Comparison of ENCODE assay signal across 17 mouse cellular contexts in the genomic region with DNA sequence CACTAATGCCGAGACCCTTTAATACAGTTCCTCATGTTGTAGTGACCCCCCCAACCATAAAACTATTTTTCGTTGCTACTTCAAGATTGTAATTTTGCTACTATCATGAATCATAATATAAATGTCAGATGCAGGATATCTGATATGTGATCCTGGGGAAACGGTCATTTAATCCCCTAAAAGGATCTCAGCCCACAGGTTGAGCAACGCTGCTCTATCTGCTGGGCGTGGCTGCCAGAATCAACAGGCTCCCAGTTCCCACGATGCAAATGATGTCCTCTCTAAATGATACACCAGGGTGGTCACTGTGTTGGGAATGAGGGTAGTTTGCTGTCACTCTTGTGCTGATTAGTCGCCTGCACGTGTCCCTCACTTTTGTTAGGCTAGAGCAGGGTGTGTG.
"Had no signal": no experiment of that assay in that cellular context is flagged by ENCODE, and none has a peak within 500 bp of the region (broad histone marks: within the 10 kb centered on the region; RNA-seq: fewer than 3 reads in every experiment).

No protein-coding gene starts in this region.

- H3K9ac ChIP-seq: liver, embryonic 12.5 days; liver, embryonic 14.5 days; lung, embryonic 14.5 days; midbrain, embryonic 12.5 days; neural tube, embryonic 12.5 days; stomach, embryonic 15.5 days had no signal

- H3K27me3 ChIP-seq: neural tube, embryonic 12.5 days; stomach, embryonic 15.5 days had no signal

- H3K4me3 ChIP-seq: liver, embryonic 12.5 days; midbrain, embryonic 12.5 days; neural tube, embryonic 12.5 days; stomach, embryonic 15.5 days had no signal

- ATAC-seq: liver, embryonic 12.5 days; midbrain, embryonic 16.5 days had no signal

- H3K9me3 ChIP-seq: liver, embryonic 12.5 days; midbrain, embryonic 12.5 days; neural tube, embryonic 12.5 days; stomach, embryonic 15.5 days had no signal

- H3K36me3 ChIP-seq: midbrain, embryonic 12.5 days; neural tube, embryonic 12.5 days; stomach, embryonic 15.5 days had no signal

- DNase-seq: lung, adult 18-20 months; lung, embryonic 14.5 days; lung, postnatal 10 days; lung, postnatal 4 days; retina, postnatal 1 day; right cerebral cortex, adult 18-20 months; right cerebral cortex, postnatal 25 days; right cerebral cortex, postnatal 4 days; thymus, postnatal 14 days; thymus, postnatal 36 days had no signal

- H3K27ac ChIP-seq: liver, embryonic 12.5 days; liver, embryonic 14.5 days; neural tube, embryonic 12.5 days; stomach, embryonic 15.5 days; stomach, postnatal 0 days had no signal

- H3K4me2 ChIP-seq: liver, embryonic 12.5 days; lung, embryonic 14.5 days; midbrain, embryonic 12.5 days; neural tube, embryonic 12.5 days; stomach, embryonic 15.5 days had no signal
